Mouse (Mus musculus) liver, embryonic 15.5 days (tissue): ENCODE results near the gene Fgfr2. TPM values are rescaled to one million over a fixed set of nuclear protein-coding genes. Genes with fewer than 3 reads are reported as not detected.

ENCODE experiments used
- ATAC-seq: fragments of 200-750 bp; cut with Nextera tagmentation; 2 replicates; pipeline ENCODE4 v1.8.0; 2017; ENCODE audit warnings: moderate number of reproducible peaks, mild to moderate bottlenecking, moderate library complexity; ENCODE audit not compliant: insufficient read depth
- H3K27ac ChIP-seq: fragments of 300-500 bp; sonication (generic); replicated peaks from 2 replicates; pipeline ENCODE4 v1.5.1; 2015; ENCODE audit warnings: mild to moderate bottlenecking, inconsistent platforms
- H3K27me3 ChIP-seq: fragments of 300-500 bp; sonication (generic); 2 replicates; pipeline ENCODE4 v1.6.1; 2015; ENCODE audit warnings: mild to moderate bottlenecking, inconsistent platforms
- H3K36me3 ChIP-seq: fragments of 300-500 bp; sonication (generic); replicated peaks from 2 replicates; pipeline ENCODE4 v1.6.1; 2015; ENCODE audit warnings: moderate library complexity, mild to moderate bottlenecking, inconsistent platforms
- H3K4me1 ChIP-seq: fragments of 300-500 bp; sonication (generic); replicated peaks from 2 replicates; pipeline ENCODE4 v1.6.1; 2015; ENCODE audit warnings: inconsistent platforms
- H3K4me2 ChIP-seq: fragments of 300-500 bp; sonication (generic); 2 replicates; pipeline ENCODE4 v1.6.1; 2015; ENCODE audit warnings: moderate library complexity, mild to moderate bottlenecking, inconsistent platforms
- H3K4me3 ChIP-seq: fragments of 300-500 bp; sonication (generic); replicated peaks from 2 replicates; pipeline ENCODE4 v1.5.1; 2015; ENCODE audit warnings: mild to moderate bottlenecking, inconsistent platforms
- H3K9ac ChIP-seq: fragments of 300-500 bp; sonication (generic); 2 replicates; pipeline ENCODE4 v1.6.1; 2015; ENCODE audit warnings: moderate library complexity, mild to moderate bottlenecking, inconsistent platforms
- H3K9me3 ChIP-seq: fragments of 300-500 bp; sonication (generic); replicated peaks from 2 replicates; pipeline ENCODE4 v1.6.1; 2016; ENCODE audit warnings: inconsistent platforms
- WGBS: fragments of 180-500 bp; shearing (Covaris S2); methylation state at CpG from one replicate; pipeline ENCODE4 v1.1.7; 2015; ENCODE audit warnings: mixed read lengths; ENCODE audit not compliant: insufficient replicate concordance; 5-methylcytosine and 5-hydroxymethylcytosine counted together
- polyA plus RNA-seq: library from polyadenylated mRNA; unstranded; fragments of >200 nt; fragmentation: Nextera tagmentation; extraction: Ambion mirVana; gene quantifications from 2 replicates; pipeline ENCODE4 v1.2.1, GENCODE M21; 2015

Gene Fgfr2
- polyA plus RNA-seq, 1 experiment from 2014 or later = 10.5 TPM

GRCm38 (mm10) chr7:132887019-132887804 lies 235.9 kb downstream of the Fgfr2 start:
- peaks cover 27% of the 10 kb centered on the region for H3K36me3 ChIP-seq
- 52% methylated on average over 7 of the region's 7 CpGs for WGBS
- H3K27me3 ChIP-seq = no peaks in the 10 kb centered on the region
- no peak for ATAC-seq
- H3K4me3 ChIP-seq = no peak overlapping the region
- H3K27ac ChIP-seq = no peak overlapping the region
- no peak overlapping the region for H3K4me2 ChIP-seq
- peaks cover 14% of the 10 kb centered on the region; the same call in 1 of the 2 replicates for H3K4me1 ChIP-seq
- no peaks in the 10 kb centered on the region for H3K9me3 ChIP-seq
- no peak overlapping the region for H3K9ac ChIP-seq

- Histone ChIP-seq H3K27ac (no peak overlapping the region), H3K4me3 (no peak overlapping the region), H3K4me1 (peaks cover 14% of the 10 kb centered on the region; the same call in 1 of the 2 replicates), H3K27me3 (no peaks in the 10 kb centered on the region), H3K9ac (no peak overlapping the region), H3K4me2 (no peak overlapping the region), H3K36me3 (peaks cover 55% of the 10 kb centered on the region), H3K9me3 (no peaks in the 10 kb centered on the region)
- ATAC-seq = no peak
- 81% methylated on average over 7 of the region's 7 CpGs for WGBS
These were observed 239.1 kb downstream of the Fgfr2 start for GRCm38 (mm10) chr7:132884031-132884430.

- Histone ChIP-seq H3K36me3 (peaks cover 70% of the 10 kb centered on the region), H3K9ac (no peak overlapping the region)
- 47% methylated on average over 2 of the region's 2 CpGs for WGBS
These were observed 240.8 kb downstream of the Fgfr2 start for GRCm38 (mm10) chr7:132882343-132882742.

GRCm38 (mm10) chr7:132880276-132880675 lies 242.9 kb downstream of the Fgfr2 start:
- WGBS = 54% methylated on average over 1 of the region's 1 CpGs
- H3K9me3 ChIP-seq = no peaks in the 10 kb centered on the region
- no peaks in the 10 kb centered on the region for H3K27me3 ChIP-seq
- peaks cover 90% of the 10 kb centered on the region for H3K36me3 ChIP-seq
- no peak for ATAC-seq
- H3K4me1 ChIP-seq = no peaks in the 10 kb centered on the region
- no peak overlapping the region for H3K4me3 ChIP-seq
- no peak overlapping the region for H3K9ac ChIP-seq
- no peak overlapping the region for H3K27ac ChIP-seq
- H3K4me2 ChIP-seq = no peak overlapping the region

More at GRCm38 (mm10) chr7:132882343-132882742, 240.8 kb downstream of the Fgfr2 start:
- ATAC-seq = no peak
- Histone ChIP-seq H3K27me3 (no peaks in the 10 kb centered on the region), H3K9me3 (no peaks in the 10 kb centered on the region), H3K4me2 (no peak overlapping the region), H3K4me3 (no peak overlapping the region), H3K4me1 (no peaks in the 10 kb centered on the region), H3K27ac (no peak overlapping the region)

DNA sequence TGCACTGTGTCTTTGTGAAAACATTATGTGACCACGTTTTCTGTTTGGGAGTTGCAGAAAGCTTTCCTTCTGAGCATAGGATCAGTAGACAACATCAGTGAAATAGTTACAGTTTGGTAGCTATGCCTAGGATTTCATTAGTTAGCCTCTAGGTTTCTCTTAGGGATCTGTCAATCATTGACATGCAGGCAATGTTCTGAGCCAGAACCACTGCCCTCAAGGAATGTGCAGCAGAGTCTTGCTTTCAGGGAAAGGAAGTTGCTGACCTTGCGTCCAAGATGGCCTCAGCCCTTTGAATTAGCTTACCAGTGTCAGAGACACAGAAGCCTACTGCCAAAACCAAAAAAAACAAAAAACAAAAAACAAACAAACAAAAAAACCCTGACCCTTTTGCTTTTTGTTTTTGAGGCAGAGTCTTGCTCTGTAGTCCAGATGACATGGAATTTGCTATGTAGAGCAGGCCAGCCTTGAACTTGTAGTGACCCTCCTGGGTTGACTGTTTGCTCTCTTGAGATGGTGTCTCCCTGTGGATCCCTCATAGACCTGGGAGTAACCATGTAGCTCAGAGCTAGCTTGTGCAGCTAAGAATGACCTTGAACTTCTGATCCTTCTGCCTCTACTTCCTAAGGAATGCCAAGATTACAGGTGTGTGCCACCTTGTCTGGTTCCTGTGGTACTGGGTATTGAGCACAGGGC lies 247.6 kb downstream of the Fgfr2 start:
- Histone ChIP-seq H3K36me3 (peaks cover 93% of the 10 kb centered on the region), H3K4me1 (no peaks in the 10 kb centered on the region), H3K9ac (no peak overlapping the region), H3K27me3 (no peaks in the 10 kb centered on the region), H3K9me3 (no peaks in the 10 kb centered on the region), H3K4me3 (no peak overlapping the region), H3K27ac (no peak overlapping the region), H3K4me2 (no peak overlapping the region)
- WGBS = 79% methylated on average over 2 of the region's 2 CpGs
- no peak for ATAC-seq

DNA sequence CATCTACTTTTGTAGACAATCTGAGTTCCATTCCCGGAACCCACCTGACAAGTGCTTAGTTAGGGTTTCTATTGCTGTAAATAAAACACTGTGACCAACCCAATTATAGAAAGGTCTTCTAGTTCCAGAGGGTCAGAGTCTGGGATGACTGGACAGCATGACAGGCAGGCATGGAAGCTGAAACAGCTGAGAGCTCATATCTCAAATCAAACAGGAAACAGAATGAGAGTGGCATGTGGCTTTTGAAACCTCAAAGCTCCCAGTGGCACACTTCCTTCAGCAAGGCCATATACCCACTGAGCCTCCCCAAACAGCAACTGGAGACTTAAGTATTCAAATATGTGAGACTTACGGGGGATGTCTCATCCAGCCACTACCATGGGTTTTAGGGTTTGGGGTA lies 250.1 kb downstream of the Fgfr2 start:
- Histone ChIP-seq H3K27me3 (no peaks in the 10 kb centered on the region), H3K4me1 (no peaks in the 10 kb centered on the region), H3K36me3 (peaks cover 90% of the 10 kb centered on the region), H3K9ac (no peak overlapping the region), H3K4me3 (no peak overlapping the region), H3K27ac (no peak overlapping the region), H3K4me2 (no peak overlapping the region), H3K9me3 (no peaks in the 10 kb centered on the region)
- WGBS = 63% methylated on average over 2 of the region's 2 CpGs
- no peak for ATAC-seq

DNA sequence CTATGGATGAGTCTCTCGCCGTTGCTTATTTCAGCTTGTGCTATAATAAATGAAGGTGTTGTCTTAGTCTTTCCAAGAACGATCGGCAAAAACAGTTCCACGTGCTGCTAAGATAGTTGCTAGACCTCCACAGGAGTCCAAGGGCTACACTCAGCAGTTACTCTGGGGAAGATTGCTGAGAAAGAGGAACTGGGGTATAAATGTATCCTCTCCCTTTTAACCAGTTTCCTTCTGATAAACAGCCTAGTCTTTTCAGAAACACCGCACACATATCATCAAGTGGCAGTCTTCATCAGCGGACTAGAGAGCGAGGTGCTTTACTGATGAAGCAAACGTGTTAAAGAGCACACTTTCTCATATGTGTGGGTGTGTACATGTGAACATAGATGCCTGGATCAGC lies 256.8 kb downstream of the Fgfr2 start:
- peaks cover 57% of the 10 kb centered on the region for H3K36me3 ChIP-seq
- WGBS = 21% methylated on average over 9 of the region's 9 CpGs
- ATAC-seq = no peak

DNA sequence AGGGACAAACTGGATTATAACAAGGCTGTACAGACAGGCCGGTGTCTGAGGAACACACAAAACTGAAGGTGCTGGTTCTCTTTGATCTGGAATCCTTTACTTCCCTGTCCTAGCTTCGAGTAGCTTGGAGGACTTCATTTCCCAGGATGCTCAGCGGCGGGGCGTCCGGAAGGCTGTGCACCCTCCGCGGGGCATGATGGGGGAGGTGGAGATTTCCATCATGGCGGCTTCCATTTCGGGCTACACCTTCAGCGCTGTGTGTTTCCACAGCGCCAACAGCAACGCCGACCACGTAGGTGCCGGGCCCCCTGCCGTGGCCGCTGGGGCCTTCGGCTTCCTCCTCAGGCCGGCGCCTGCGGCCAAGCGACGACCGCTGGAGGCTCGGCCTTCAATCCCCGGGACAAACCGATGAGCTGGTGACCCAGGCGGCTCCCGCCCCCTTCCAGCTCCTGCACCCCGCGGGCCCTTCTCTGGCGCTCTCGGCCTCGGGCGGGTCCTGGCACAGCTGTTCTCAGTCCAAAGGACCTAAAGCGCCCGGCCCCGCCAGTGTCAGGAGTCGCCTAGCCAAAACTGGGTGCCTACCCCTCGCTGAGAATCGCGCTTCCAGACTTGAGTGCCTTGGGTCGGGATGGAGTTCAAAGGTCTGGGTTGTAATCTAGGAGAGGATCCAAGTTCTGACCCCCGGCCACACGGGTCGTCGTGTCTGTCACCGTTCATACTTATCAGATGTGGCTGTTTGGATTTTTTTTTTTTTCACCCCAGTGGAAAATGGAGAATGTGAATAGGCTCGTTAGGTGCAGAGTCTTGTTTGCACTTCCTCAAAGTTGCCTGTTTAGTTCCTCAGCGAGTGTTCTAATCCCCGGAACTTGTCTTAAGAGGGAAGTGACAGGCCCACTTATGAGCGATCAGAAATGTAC lies 263.9 kb downstream of the Fgfr2 start, which contains the start of gene Abraxas2:
Gene Abraxas2, plus strand, starts transcription at position 184 of the 917 bp plus-strand sequence.
- H3K27ac ChIP-seq = peak within 1 kb of the TSS; percentile 89
- no peaks in the 10 kb centered on the region for H3K9me3 ChIP-seq
- peak within 1 kb of the TSS; percentile 87 for H3K4me3 ChIP-seq
- peaks cover 35% of the 10 kb centered on the region for H3K4me1 ChIP-seq
- no peaks in the 10 kb centered on the region for H3K27me3 ChIP-seq
- under 1% methylated on average over 53 of the region's 53 CpGs for WGBS
- peak within 1 kb of the TSS; percentile 83 for H3K4me2 ChIP-seq
- no peaks in the 10 kb centered on the region for H3K36me3 ChIP-seq
- peak; percentile 96 for ATAC-seq
- peak within 1 kb of the TSS; percentile 87 for H3K9ac ChIP-seq

More for the DNA sequence above, 256.8 kb downstream of the Fgfr2 start:
- H3K9ac ChIP-seq = no peak overlapping the region
- no peaks in the 10 kb centered on the region for H3K9me3 ChIP-seq
- H3K27me3 ChIP-seq = no peaks in the 10 kb centered on the region
- no peak overlapping the region for H3K4me2 ChIP-seq
- H3K4me1 ChIP-seq = peaks cover 16% of the 10 kb centered on the region
- no peak overlapping the region for H3K27ac ChIP-seq
- no peak overlapping the region for H3K4me3 ChIP-seq

- Histone ChIP-seq H3K27me3 (no peaks in the 10 kb centered on the region), H3K9ac (no peak overlapping the region), H3K4me2 (no peak overlapping the region), H3K36me3 (no peaks in the 10 kb centered on the region), H3K9me3 (no peaks in the 10 kb centered on the region), H3K4me1 (peaks cover 44% of the 10 kb centered on the region), H3K4me3 (no peak overlapping the region), H3K27ac (no peak overlapping the region)
- ATAC-seq = no peak
- WGBS = 63% methylated on average over 5 of the region's 5 CpGs
These were observed 265.0 kb downstream of the Fgfr2 start for GRCm38 (mm10) chr7:132858043-132858608.

DNA sequence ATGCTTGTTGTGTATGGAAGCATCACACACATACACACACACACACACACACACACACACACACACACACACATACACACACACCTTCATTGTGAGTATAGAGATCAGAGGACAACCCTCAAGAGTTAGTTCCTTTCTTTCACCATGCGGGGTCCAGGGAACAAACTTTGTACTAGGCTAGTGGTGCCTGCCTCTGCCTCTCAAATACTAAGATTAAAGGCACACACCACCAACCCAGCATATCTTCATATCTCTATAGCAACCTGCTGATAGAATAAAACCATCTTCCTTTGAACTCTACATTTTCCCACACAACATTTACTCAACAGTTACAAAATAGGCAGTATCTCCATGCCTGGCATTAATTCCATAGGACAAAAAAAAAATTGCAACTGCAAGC lies 267.1 kb downstream of the Fgfr2 start:
- H3K4me3 ChIP-seq = no peak overlapping the region
- no peak overlapping the region for H3K27ac ChIP-seq
- H3K9ac ChIP-seq = no peak overlapping the region
- no peak overlapping the region for H3K4me2 ChIP-seq
- no peaks in the 10 kb centered on the region for H3K27me3 ChIP-seq
- peaks cover 36% of the 10 kb centered on the region for H3K4me1 ChIP-seq
- 48% methylated on average over 1 of the region's 1 CpGs for WGBS
- no peak for ATAC-seq
- H3K9me3 ChIP-seq = no peaks in the 10 kb centered on the region
- H3K36me3 ChIP-seq = no peaks in the 10 kb centered on the region
